Mouse (Mus musculus) limb, embryonic 10.5 days (tissue): ENCODE results near the gene Zfp985. TPM values are rescaled to one million over a fixed set of nuclear protein-coding genes. Genes with fewer than 3 reads are reported as not detected.

Source experiments
- polyA plus RNA-seq: library from polyadenylated mRNA; unstranded; fragments of >200 nt; fragmentation: Nextera tagmentation; extraction: Ambion mirVana; gene quantifications from 2 replicates; pipeline ENCODE4 v1.2.1, GENCODE M21; 2016

The Zfp985 gene
- polyA plus RNA-seq, 1 experiment from 2014 or later: 0.34 TPM

Other genes with a start within 250 kb of the Zfp985 start
- gene Zfp988, start 247.6 kb upstream of the Zfp985 start, polyA plus RNA-seq: 0.11 and 0.16 TPM in 2 replicates
- 0.15 TPM in 1 of 2 replicates, not detected in the other for gene Zfp978, start 192.0 kb upstream of the Zfp985 start, polyA plus RNA-seq
- 12.3 and 13.5 TPM in 2 replicates for gene Zfp982, start 60.9 kb upstream of the Zfp985 start, polyA plus RNA-seq
- 0.75 and 1.0 TPM in 2 replicates for gene Gm16503, start 13.1 kb upstream of the Zfp985 start, polyA plus RNA-seq
- gene Zfp979, start 89.2 kb downstream of the Zfp985 start, polyA plus RNA-seq: 3.3 and 3.7 TPM in 2 replicates
- not detected in 2 replicates for gene Zfp534, start 149.3 kb downstream of the Zfp985 start, polyA plus RNA-seq